Mouse (Mus musculus) CD8-positive naive resting alpha-beta T cell, adult 2 months (primary cell): ENCODE results near the gene Zfp69.

ENCODE experiments used
- DNase-seq, 2 experiments: peaks; one replicate each; pipeline ENCODE4 v3.0.0; 2022; ENCODE audit warnings: low read depth in 2 of 2, low spot score in 2 of 2

The Zfp69 gene

DNA sequence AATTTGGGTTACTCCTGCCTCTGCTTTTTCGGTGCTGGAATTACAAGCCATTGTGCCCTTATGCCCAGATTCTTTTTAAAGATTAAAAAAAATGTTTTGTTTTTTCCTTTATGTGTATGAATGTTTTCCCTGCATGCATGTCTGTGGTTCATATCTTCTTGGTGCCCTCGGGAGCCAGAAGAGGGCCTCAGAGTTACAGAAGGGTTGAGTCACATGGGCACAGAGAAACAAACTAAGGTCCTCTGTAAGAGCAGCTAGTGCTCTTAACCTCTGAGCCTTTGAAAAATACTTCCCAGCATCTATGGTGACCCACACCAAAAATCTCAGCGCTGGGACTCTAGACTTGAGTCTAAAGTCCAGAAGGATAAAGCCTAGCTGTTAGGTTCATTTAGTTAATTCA, 26.1 kb downstream of the Zfp69 start:
- peak; percentile 30 to 58 for DNase-seq

DNA sequence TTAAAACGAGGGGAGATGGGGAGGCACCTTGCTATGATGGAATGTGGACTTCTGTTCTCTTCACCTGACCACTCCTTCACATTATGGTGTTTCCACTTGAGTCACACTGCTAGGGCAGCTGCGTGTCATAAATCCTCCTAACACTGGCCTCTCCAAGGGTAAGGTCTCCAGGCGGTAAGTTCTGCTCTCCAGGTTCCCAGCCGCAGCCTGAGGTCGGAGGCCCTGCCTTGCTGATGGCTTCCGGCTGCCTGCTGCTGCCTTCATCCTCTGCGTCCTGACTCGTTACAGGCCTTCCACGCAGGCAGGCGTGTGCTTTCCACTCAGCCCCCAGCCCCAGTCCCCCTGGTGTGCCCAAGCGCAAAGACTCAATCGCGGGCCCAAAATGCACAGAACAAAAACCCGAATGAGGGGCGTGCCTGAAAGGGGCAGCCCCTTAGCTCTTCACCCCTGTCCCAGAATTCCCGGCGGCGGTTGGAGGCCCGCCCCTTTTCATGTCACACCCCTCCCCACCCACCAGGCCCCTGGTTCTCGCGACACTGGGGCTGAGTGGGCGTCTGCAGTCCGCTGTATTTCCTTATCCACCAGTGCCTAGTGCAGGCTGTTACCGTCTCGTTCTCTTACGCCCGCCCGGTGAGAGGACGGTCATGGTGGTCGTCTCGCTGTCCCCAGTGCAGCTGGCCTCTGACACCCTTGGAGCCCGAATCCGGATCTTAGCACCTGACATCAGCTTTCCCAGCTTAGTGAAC, 26.8 kb downstream of the Zfp69 start, which contains the start of gene Exo5:
Exo5 (minus strand) TSS at position 464 of the 746 bp plus-strand sequence.
- peak; percentile 88 to 94 for DNase-seq

DNA sequence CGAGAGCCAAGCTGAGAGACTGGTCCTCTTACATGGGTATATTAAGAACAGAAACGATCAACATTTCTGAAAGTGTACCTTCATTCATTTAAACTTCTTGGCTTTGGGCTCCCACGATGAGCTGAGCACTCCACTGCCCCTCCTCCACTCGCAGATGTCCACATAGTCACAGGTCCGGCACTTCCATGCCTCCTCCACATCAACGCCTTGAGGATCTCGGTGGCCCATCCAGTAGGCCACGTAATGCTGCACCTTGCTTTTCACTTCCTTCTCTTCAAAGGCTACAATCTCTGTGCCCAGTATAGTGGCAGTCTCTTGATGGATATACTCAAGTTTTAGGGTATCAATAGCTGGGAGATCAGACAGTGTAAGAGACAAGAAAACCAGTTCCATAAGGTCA, 30.0 kb downstream of the Zfp69 start:
- no peak for DNase-seq

DNA sequence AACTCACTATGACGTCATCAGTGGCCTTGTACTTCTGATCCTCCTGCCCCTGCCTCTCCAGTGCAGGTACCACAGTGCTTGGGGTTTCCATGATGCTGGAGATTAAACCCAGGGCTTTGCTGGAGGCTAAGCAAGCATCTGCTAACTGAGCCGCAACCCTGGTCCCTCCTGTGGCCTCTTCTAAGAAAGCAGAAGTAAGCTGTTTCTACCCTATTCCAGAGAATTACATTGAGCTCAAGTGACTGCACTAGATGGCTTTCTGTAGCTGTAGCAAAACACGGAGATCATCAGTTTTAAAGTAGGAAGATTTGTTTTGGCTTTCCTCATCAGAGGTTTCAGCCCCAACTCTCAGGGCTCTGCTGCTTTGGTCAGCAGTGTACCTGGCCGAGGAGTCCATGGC, 37.0 kb downstream of the Zfp69 start:
- no peak for DNase-seq

DNA sequence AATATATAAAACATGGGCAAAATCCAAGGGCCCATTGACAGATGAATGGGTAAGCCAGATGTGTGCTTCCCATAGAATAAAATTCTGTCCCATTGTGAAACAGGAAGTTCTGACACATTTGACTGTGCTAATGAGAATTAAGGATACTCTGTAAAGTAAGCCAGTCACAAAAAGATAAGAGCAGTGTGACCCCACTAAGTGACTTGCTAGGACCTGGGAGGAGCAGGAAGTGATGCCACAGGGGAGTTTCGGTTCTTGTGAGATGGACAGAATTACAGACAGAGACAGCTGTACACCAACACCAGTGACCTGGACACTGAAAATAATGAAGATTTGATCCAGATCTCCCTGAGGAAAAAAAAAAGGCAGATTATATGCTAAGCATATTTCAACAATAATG, 37.6 kb downstream of the Zfp69 start:
- DNase-seq = no peak

DNA sequence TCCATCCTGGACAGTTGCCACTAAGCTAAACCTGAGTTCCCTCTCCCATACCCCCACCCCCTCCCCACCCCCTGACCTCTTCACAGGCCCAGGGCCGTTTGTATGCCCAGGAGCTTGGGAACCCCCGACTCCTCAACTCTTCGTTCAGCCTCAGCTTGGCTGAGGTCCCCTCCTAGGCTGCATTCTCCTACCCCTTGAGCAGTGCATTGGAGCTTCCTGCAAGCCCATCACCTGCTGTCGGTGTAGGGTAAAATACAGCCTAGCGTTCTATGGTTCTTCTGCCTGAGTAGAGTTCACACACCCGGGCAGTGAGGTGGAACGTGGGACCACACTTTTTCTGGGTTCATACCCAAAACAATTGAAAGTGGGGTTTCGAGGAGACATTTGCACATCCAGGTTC, 38.1 kb downstream of the Zfp69 start:
- DNase-seq = no peak

DNA sequence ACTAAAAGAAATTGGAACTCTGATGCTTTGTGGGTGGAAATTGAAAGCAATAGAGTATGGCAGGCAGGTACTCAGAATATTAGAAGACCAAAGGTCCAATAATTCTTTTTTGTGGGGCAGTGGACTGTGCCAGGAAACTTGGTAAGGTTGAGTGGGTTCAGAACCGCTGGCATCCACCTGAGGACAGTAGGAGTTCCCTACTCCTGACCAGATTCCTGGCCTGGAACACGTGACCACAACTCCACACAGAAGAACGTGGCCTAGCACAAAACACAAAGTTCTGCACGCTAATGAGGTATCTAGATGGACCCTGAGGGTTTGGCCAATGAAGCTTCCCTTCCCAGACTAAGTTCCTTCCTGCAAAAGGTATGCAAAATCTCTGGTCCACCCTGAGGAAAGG, 38.6 kb downstream of the Zfp69 start:
- no peak for DNase-seq

DNA sequence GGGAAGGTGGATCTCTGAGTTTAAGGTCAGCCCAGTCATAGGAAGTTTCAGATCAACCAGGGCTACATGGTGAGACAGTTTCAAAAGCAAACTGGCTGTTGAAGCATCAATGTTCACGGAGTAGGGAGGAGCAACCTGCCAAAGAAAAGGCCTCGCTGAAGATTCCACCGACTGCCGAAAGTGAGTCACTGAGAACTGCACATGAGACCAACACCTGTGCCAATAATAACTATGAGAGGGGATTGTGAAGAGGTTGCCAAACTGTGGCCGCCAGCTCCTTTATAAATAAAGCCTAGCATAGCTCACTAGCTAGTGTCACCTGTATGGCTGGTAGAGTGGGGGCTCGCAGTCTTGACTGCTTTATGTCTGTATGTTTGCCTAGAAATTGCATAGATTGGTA, 40.4 kb downstream of the Zfp69 start:
- DNase-seq = no peak

DNA sequence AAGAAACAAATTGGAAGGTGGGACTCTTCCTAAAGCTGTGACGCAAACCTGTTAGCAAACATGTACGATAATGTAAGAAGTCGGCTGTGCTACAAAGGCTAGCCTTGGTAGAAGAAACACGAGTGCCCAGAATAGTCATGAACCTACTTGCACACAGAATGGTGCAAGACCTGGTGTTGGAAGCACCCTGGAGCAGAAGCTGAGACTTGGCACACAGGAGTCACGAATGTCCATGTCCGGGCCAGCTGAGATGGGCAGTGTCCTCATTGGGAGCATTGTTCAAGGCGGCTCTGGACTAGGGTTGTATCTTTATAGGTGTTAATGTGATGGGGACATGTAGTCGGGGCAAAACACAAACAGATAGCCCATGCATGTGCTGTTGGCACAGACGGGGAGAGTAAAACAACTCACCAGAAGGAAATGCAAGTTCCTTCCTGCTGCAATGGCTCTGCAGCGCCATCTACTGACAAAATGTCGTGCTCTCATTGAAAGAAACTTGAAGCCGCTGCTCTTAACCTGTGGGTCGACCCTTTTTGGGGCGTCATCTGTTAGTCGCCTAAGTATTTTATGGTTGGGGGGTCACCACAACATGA, 41.8 kb downstream of the Zfp69 start:
- DNase-seq = peak; percentile 33 to 52

DNA sequence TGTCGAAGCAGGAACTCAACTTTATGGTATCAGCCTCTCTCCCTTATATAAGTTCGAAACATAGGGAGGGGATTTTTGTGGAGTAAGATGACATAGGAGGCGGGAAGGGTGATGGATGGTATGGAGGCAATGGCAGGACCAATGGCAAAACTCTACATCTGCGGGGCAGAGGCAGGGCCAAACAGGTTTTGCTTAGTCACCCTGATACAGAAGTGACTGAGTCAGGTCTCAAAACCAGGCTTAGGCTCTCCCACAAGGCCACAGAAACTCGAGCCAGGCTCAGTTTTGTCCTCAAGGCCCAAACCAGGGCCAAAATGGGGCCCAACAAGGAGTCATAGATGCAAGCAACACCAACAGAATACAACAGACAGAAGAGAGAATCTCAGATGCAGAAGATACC, 45.9 kb downstream of the Zfp69 start:
- DNase-seq = no peak

DNA sequence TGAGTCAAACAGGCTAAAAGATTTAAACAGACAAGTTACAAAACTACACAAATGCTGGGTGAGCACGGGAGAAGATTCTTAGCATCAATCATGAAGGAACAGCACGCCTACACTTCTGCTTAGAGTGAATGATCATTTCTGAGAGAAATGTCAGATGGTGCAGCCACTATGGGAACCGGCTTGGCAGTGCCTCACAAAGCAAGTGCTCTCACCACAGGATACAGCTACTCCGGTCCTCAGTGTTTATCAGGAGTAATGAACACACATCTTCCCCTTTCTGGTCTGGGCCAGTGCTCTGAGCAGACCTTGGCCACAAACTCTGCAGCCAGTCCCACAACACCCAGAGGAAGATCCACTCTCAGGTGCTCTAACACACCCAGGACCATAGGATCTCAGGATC, 47.0 kb downstream of the Zfp69 start:
- no peak for DNase-seq

DNA sequence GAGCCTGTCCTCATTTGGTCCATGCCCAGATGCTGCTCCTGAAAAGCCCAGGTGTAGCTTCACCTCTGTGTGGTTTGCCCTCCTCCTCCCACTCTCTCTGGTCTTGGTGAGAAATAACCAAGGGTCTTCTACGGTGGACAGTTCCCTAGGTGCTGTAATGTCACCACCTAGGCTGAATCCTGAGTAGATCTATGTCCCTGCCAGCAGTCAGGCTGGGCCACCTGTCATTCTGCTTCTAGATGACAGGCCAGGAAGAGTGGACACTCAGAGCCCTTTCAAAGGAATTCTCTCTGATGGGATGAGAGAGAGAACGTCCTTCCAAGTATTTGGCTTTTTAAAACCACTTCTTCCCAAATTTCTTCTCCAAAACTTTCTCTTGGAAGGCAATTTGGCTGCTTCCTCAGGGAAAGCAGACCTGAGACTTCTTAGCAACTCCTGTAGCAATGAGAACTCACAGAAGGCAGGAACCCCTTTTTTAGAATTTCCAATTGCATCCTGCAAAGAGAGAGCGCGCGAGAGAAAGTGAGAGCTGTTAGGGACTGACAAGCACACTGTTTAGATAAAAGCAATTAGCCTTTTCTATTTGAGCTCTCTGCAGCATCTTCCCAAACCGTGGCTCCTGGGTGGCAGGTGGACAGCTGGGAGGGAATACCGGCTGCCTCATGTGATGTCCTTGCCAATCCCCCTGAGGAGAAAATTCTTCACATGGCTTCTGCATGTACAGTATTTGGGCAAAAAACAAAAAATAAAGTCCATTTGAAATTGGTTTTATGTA, 55.5 kb downstream of the Zfp69 start:
- DNase-seq = no peak

DNA sequence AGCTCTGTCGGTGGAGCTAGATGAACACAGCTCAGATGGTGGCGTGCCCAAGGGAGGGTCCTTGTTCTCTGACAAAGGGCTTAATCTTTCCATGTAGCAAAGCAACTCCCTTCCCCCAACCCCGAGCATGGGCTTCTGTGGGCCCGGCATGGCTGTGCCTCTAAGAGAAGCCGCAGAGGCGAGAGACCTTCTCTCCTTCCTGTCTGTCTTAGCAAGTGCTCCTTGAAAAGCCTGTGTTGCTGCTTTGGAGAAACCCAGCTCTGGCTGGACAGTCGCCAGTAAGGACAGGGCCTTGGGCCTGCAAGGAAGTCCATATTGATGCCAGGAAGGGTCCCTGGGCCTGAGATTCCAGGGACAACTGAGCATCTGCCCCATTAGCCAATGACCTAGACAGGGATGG, 56.3 kb downstream of the Zfp69 start:
- no peak for DNase-seq

DNA sequence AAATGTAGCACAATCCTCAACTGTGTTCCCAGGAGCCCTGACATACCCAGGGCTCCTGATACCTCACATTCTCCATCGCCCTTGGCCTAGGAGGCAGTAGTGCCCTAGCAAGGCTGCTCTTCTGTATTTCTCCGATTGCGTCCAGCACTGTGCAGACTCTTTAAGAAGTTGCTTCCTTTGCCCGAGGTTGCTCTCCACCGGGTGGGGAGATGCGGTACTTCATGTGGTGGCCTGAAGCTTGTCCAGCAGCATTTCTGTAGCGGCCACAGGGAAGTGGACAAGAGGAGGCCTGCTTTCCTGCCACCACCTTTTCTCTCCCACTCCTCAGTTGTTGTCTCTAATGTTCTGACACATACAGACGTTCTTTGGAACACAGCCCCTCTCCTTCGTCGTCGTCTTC, 56.9 kb downstream of the Zfp69 start:
- no peak for DNase-seq

DNA sequence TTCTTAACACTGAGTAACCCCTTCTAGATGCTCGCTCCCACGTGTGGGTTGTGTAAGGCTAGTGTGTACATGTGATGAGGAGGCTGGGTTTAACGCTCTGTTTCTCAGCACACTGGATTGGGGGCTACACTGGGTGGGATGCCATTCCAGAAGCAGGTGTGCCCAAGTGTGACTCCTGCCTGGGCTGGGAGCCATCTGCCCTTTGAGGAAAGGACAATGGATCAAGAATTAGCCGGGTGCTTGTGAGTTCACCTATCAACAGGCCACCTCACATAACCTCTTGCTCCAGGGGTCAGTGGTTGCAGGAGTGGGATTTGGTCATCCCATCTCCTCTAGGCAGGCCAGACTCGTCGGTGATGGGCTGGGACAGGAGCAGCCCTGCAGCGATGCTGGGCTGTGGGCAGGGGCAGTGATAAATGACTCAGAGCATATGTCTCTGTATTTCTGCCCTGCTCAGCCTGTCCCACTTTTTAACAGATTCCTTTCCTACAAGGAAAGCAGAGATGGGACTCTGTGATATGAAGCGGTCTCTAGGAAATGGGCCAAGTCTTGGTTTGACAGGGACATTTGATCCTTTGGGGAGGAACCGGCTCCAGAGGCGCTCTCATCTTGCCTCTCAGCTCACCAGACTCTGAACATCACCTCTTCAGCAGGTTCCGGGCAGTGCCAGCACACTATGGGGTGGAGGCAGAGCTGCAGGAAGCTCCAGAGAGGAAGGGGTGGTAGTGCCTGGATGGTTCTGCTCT, 57.7 kb downstream of the Zfp69 start:
- no peak for DNase-seq

DNA sequence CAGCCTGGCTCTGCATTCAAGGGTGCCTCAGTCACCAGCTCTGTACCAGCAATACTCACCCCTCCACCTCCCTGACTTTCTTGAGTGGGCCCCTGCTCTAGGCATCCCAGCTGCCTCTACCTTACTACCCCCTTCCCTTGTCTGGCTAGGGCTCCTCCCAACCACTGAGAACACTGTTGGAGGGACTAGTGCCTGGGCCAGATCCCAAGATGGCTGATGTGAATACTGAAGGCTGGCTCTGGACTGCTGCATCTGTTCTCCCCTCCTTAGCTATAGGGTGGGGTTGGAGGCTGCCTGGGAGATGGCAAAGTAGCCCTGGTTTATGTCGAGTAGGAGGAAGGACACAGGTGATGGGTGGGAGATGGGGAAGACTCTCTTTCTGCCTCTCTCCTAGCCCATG, 59.0 kb downstream of the Zfp69 start:
- no peak for DNase-seq

DNA sequence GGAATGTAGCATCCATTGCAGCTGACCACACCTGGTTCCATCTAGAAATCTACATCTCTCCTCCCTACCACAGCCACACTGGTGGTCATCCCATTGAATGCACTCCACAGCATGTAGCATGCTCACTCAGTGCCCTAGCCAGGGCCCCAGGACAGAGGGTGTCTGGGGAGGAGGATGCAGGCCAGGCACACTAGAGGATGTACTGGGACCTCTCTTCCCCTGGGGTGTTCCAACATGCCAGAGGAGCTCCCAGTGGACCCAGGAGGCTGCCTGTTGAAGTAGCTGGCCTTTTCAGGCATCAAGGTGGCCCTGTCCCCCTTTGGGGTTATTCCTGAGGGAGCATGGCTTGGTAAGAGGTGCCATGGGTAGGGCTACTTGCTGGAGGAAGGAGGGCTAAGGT, 59.5 kb downstream of the Zfp69 start:
- no peak for DNase-seq

DNA sequence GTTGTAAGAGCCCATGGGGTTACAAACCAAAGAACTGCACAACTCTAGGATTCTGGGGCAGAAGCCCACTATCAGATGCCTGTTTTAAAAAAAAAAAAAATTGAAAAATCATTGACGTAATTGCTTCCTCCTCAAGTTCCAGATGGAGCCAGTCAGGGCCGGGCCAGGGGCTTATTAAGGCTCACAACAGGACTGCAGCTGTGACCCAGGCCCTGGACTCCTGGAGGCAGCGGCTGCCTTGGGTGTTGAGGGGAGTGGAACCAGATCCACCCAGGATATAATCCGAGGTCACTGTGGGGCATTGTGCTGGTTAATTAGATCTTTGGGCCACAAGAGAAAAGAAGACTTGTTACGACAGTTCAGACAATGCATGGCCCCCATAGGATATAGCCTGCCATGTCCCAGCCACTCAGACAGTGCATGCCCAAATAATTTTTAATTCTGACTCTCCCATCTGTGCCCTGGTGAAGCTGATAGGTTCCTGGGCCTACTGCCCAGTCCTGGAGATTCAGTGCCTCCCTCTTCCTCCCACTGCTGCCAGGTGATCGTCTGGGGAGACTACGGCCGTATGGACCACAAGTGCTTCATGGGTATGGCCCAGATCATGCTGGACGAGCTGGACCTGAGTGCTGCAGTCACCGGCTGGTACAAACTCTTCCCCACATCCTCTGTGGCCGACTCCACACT, 60.6 kb downstream of the Zfp69 start:
- DNase-seq = no peak

DNA sequence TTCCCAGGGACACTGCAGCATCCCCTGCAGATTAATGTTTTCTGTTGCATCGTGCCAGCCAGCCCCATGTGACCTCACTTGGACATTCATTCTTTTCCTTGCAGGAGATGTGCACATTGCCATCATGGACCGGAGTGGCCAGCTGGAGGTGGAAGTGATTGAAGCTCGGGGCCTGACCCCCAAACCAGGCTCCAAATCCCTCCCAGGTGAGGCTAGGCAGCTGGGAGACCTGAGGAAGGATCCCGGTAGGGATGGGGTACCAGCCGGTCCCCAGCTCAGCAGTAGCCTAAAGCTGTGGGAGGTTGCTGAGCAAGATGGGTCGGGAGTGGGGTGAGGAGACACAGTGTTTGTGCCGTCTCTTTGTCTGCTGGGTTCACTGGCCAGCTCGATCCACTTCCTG, 62.6 kb downstream of the Zfp69 start:
- DNase-seq = no peak

DNA sequence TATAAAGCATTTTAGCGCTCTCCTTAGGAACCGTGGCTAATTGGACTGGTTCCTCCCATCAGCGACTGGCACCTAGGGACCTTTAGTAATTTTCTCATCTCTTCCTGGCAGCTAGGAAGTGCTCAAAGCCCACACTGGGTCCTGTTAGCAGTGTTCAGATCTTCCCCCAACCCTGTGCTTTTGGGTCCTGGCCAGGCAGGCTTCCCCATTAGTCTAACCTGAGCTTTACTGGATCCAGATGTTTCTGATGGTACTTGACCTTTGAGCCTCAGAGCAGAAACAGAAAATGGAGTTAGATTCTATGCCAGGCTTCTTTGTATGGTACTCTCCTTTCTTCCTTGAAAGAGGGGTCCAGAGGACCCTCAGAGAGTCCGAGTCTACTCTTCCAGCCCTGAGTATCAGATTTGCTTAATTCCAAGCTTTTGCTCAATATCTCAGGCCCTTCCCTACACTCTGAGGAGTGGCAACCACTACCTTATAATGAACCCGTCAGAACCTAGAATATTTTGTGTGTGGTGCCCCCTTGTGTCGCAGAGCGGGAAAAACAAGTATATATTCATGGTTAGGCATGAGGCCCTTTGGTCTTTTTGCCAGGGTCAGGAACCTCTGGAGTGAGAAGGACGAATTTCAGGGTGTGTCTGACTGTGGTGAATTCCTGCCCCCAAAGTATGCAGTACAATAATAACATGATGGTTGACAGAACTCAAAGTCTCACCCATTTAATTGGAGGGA, 64.0 kb downstream of the Zfp69 start:
- peak; percentile 30 to 50 for DNase-seq
